Mouse (Mus musculus) layer of hippocampus, adult 11-12 months (tissue): Measurements from ENCODE around the gene Coro7.
"Not testable (repeated sequence)": the region's sequence is repeated elsewhere in the genome, so short reads cannot be mapped to it uniquely, and the experiment has no call there.

Experiments
- DNase-seq: peaks from one replicate; pipeline ENCODE4 v3.0.0; 2022; ENCODE audit warnings: low spot score

The Coro7 gene

GRCm38 (mm10) chr16:4682628-4683179, 3.1 kb upstream of the Coro7 start:
- no peak for DNase-seq

GRCm38 (mm10) chr16:4680922-4681455, 1.4 kb upstream of the Coro7 start:
- DNase-seq, result not testable (repeated sequence)

GRCm38 (mm10) chr16:4678080-4678479, 1.5 kb downstream of the Coro7 start:
- no peak for DNase-seq

DNA sequence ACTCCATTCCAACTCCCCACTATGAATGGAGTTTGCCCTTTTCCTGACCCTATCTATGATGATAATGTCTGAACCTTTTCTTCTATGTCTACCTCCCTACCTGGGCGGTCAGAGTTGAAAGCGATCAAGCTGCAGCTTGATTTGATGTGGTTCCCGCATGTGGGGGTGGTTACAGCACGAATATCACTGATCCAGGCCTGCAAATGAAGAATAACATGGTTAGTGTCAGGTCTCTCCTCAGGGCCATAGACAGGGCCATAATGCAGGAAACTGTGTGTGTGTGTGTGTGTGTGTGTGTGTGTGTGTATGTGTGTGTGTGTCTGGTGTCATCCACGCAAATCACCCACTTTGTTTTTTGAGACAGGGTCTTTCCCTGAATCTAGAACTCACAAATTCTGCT, 2.7 kb downstream of the Coro7 start:
- no peak for DNase-seq

DNA sequence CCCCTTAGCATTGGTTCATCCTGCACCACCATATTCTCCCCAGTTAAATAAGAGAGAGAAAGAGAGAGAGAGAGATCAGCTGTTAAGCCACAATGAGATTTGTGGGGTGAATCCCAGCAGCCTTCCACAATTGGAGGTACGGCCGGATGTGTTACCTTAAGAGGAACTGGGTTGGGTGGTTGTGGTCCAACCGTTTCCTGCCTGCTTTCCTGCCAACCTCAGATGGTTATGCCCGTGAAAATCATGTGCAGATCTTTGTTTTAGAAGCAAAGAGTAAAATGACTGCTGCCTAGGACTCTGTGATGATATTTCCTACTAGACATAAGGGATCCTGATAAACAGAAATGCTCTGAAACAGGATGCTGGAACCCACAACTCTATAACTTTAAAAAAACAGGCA, 5.5 kb downstream of the Coro7 start:
- no peak for DNase-seq

- no peak for DNase-seq
These were observed 9.3 kb downstream of the Coro7 start for GRCm38 (mm10) chr16:4670317-4670716.

DNA sequence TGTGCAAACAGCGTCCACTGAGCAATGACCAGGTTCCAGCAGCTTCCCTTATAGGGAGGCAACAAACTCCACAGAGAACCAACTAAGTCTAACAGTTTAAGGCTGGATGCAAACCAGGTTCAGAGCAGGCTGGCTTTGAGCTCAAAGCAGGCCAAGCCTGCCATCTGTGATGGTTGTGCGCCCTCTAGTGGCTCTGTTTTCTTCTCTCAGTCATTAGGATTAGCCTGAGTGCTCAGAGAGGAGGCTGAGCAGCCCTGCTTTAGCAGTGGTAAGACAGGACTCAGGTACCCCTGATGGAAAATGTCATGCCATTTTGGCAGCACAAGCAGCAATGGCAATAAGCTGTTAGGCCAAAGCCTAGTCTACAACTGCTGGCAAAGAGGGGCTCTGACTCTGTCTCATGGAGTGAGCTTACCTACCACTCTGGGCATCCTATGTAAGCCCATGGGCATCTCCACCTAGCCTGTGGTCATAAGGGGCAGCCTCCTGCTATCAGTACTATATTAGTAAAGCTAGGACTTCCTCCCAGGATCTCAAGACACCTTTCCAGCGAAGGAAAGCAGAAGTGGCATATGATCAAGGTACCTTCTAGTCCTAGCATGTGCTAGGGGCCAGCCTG, 12.3 kb downstream of the Coro7 start:
- peak; percentile 90 for DNase-seq

DNA sequence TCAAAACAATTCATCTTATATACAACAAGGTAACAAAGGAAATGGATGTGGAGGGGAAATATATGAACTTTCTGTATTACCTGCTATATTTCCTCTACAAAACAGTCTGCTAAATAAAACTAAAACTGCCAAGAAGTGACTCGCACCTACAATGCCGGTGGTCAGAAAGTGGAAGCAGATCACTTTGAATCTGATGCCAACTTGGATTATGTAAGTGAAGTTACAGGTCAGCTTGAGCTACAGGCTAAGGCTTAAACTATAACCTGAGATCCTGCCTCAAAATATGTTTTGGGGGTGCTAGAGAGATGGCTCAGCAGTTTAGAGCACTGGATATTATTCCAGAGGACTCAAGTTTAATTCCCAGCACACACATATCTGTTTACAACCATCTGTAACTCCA, 13.9 kb downstream of the Coro7 start:
- DNase-seq, result no peak

DNA sequence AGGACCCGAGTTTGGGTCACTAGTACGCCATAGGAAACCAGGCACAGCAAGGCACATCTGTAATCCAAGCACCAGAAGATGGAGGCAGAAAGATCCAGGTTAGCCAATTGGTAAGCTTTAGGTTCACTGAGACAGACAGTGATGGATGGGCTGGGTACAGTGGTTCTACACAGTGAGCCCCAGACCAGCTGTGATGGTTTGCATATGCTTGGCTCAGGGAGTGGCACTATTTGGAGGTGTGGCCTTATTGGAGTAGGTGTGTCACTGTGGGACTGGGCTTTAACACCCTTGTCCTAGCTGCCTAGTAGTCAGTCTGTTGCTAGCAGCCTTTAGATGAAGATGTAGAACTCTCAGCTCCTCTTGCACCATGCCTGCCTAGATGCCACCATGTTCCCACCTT, 15.8 kb downstream of the Coro7 start:
- no peak for DNase-seq

GRCm38 (mm10) chr16:4661605-4662004, 18.0 kb downstream of the Coro7 start:
- no peak for DNase-seq

DNA sequence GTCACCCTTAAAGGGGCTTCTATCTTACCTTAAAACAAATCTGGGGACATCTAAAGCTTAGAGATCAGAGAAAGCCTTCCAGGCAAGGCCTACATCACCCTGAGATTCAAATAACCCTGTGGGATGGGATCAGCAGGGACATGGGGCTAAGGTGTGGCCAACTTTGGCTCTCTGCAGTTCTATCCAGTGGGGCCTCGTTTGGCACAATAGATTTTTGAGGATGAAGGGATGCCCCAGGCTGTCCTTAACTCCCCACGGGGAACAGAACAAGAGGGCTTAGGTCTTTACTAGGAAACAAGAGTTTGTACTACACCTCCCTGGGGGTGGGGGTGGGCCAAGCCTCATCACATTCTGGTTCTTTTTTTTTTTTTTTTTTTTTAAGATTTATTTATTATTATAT, 20.3 kb downstream of the Coro7 start:
- no peak for DNase-seq

- DNase-seq, result peak; percentile 48
These were observed 20.8 kb downstream of the Coro7 start for GRCm38 (mm10) chr16:4658781-4659245.

GRCm38 (mm10) chr16:4656571-4657081, 23.0 kb downstream of the Coro7 start:
- DNase-seq, result no peak

DNA sequence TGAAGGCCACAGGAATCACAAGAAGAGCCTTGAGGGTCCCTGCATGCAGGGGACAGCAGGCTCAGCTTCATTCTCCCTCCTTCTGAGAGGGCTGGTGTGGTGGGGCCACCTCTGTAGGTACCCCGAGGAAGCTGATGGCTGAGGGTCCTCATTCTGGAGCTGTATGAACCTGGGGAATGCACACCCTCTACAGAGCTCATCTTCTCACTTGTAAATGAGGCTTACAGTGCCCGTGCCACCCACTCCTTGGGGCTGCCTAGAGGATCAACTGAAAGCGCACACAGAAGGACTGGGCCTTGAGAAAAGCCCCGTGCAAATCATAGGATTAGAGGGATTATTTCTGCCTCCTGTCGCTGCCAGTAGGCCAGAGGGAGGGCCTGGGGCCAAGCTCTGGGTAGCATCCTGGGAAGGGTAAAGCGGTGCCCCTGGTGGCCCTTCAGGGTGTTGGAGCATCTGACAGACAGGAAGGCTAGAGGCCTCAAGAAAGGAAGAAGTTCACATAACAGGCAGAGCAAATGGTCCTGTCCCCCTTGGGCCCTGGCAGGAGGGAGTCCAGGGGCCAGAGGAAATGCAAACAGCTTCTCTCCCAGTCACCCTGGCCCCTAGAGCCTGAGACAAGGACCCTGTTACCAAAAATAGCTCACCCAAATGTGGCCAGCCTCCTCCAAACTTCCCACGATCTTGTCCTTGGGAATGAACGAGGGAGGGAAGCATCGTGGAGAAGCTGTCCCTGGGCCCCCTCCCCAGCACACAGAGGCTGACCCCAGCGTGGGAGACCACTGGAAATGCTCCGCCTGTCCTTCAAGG, 23.6 kb downstream of the Coro7 start:
- no peak for DNase-seq

- peak; percentile 47 for DNase-seq
These were observed 24.3 kb downstream of the Coro7 start for GRCm38 (mm10) chr16:4655251-4655734.

- DNase-seq, result no peak
These were observed 24.9 kb downstream of the Coro7 start for GRCm38 (mm10) chr16:4654706-4655105.

GRCm38 (mm10) chr16:4652707-4653416, 26.7 kb downstream of the Coro7 start:
- DNase-seq, result no peak

- DNase-seq, result no peak
These were observed 28.0 kb downstream of the Coro7 start for GRCm38 (mm10) chr16:4651624-4652023.

- no peak for DNase-seq
These were observed 28.5 kb downstream of the Coro7 start for GRCm38 (mm10) chr16:4651081-4651480.

GRCm38 (mm10) chr16:4650161-4650560, 29.4 kb downstream of the Coro7 start:
- DNase-seq, result no peak

- no peak for DNase-seq
These were observed 29.9 kb downstream of the Coro7 start for GRCm38 (mm10) chr16:4649692-4650091.

DNA sequence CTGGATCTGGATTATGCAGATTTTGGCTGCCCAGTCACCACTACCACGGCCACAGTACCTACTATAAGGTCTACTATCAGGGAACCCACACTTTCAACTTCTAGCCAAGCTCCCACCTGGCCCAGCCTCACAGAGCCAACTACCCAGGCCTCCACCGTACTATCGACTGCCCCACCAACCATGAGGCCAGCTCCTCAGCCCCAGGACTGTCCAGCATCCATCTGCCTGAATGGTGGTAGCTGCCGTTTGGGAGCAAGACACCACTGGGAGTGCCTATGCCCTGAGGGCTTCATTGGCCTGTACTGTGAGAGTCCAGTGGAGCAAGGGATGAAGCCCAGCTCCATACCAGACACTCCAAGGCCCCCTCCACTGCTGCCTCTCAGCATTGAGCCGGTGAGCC, 30.4 kb downstream of the Coro7 start:
- no peak for DNase-seq
